Mouse (Mus musculus): ENCODE results near the gene Upf3a.
"Not testable (repeated sequence)": the region's sequence is repeated elsewhere in the genome, so short reads cannot be mapped to it uniquely, and the experiment has no call there.

Gene Upf3a

DNA sequence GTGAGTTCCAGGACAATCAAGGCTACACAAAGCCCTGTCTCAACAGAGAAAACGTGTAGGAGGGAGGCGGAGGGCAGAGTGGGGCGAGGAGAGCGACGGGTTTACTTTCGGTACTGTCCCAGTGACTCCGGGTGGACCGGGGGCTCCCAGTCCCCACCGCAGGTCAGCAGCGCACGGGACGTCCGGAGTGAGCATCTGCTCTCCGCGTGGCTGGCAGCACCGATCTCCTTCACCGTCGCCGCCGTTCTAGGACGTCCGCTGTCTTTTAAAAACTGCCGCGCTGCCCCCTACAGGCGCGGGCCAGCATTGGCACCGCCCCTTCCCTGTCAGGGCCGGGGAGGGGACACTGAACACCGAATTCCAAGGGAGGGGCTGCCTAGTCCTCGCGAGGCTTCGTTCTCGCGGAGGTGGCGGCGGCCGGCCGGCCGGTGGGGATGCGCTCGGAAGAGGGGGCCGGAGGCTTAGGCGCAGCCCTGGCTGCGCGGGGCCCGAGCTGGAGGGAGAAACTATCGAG, at the start of gene Upf3a:
Gene Upf3a, plus strand, starts transcription at position 366 of the 514 bp plus-strand sequence.
- peak; percentile 92 for DNase-seq (ENCODE audit: low spot score)

DNA sequence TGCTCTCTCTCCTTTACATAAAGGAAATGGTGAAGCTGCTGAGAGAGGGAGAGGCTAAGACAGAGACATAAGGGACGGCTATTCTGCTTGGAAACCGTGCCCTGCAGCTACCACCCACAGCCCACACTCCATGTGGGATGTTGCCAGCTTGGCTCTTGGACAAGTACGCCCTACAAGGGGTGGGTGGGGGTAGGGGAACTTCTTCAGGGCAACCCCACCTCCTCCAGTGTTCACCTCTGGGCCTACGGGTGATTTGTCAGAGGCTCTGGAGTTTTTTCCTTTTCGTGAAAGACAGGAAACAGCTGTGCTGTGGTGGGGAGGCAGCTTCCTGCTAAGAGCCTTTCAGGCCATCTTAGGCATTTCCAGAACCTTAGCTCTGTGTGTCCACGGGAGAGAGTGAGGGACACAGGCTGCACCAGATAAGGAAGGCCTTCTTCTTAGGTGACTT, 45.1 kb upstream of the Upf3a start:
- DNase-seq (ENCODE audit: low spot score) = no peak

DNA sequence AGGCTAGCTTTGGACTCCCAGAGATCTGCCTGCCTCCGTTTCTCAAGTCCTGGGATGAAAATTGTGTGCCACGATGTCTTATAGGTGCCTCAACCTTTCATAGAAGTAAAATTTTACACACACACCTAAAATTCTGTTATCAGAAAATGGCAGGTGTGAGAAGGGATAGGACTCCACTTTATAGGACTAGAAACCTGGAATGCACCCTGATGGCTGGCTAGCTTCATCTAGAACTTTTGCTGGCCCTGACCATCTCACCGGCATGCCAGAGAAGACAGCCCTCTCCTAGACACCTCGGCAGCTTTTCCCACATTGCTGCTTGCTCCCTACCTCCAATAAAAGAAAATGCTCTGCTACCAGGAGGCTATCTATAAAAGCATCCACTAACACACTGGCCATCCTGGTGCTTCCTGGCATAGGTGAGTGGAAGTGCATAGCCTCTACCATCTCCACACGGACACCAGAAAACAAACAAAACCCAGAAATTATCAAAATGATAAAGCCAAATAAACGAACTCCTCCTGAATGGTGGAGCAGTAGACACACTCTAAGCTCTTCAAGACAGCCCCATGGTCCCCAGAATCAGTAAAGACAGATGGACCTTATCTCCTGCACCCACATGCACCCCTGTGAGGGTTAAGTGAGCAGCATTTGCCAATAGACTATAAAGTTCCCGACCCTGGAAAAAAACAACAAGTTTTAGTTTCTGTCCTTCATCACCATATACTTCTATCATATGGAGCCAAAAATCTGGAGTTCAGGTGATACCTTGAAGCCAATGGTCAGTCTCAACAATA, 44.4 kb upstream of the Upf3a start:
- no peak for DNase-seq (ENCODE audit: low spot score)

DNA sequence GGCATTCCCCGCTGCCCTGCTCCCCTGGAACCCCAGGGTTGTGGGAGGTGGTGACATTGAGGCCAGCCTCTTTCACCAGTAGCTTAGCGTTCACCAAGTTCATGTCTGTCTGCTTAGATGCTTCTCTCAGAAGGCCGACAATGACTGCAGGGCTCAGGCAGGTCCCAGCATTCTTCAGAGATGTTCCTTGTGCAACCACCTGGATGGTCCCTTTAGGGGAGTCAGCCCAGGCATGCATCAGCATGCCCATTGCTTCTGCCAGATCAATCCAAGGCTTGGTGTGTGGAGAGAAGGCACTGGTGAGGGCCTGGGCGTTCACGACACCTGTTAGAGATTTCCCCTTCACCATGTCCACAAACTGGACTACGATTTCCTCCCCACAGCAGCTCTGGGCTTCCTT, 39.2 kb upstream of the Upf3a start:
- not testable (repeated sequence) for DNase-seq (ENCODE audit: low spot score)

DNA sequence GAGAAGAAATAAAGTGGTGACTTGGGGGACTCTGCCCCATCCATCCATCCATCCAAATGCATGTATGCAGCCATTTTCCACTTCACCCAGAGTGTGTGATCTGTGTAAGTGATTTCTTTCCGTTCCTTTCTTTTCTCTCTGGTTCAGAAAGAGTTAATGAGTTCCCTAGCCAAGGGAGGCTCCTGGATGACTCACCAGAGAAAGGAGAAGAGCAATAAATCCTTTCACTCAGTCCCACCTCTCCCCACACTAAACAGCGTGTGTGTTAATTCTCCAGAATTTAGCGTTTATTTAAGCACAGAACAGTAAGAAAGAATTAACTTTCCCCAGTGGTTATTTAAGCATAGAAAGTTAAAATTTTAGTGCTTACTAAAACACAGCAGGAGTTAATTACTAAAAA, 37.8 kb upstream of the Upf3a start:
- DNase-seq (ENCODE audit: low spot score) = no peak

DNA sequence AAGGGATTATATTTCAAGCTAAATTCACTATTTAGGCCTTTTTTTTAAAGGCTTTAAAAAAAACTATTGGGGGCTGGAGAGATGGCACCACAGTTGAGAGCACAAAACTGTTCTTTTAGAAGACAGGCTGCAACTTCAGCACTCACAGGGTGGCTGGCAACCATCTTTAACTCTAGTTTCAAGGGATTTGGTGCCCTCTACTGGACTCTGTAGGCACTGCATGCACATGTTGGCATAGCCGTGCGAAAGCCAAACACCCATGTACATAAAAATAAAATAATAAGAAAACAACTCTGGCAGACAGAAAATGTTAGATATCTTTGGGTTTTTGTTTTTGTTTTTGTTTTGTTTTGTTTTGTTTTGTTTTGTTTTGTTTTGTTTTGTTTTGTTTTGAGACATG, 31.7 kb upstream of the Upf3a start:
- peak; percentile 70 for DNase-seq (ENCODE audit: low spot score)

DNA sequence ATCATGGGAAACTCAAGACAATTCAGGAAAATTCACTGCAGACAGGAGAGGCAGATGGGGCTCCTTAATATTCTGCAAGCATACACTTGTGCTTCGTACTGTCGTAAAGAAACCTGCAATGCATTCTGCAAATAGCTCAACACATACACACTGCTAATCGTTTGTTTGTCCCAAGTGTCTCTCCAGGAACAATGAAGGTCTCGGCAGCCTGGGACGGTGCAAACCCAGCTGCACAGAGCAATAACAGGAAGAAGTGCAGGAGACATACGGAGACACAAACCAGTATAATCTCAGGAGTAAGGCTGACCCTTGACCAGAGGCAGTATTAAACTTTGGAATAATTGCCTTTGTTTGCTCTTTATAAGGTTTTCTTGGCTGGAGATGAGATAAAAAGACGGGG, 28.9 kb upstream of the Upf3a start:
- no peak for DNase-seq (ENCODE audit: low spot score)

DNA sequence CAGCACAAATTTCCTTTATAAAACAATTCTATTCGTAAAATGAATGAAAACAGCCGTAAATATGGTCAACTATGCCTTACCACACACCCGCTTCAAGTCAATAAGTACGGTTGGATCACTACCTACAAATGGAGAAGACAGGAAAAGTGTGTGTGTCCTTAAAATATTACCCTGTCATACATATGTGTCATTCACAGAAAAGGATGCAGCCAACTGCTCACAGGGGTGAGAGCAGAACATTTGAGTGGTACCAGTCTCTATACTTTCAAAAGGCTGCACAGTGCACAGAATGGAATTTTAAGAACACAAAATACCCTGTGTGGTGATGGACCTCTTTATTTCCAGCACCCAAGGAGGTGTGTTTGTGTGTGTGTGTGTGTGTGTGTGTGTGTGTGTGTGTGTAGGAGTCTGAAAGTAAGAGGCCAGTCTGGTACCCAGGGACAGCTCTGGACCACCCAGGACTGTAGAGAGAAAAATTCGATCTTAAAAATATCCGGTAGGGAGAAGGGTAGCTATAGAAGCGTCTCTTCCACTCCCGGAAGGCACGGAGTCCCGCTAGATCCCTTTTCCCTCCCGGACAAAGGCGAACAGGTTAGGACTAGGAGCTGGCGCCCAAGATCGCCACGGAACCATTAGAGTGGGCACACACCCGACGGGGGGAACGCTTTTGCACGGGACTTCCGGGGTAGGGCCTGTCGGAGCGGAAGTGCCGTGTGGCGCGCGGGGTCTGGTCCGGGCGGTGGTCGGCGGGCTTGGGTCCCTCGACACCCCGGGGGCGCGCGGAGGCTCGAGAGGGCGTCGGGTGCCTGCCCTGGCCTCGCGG, 28.2 kb upstream of the Upf3a start, which contains the start of gene Cdc16:
Gene Cdc16, plus strand, starts transcription at position 695 of the 823 bp plus-strand sequence.
- DNase-seq (ENCODE audit: low spot score) = peak; percentile 93

DNA sequence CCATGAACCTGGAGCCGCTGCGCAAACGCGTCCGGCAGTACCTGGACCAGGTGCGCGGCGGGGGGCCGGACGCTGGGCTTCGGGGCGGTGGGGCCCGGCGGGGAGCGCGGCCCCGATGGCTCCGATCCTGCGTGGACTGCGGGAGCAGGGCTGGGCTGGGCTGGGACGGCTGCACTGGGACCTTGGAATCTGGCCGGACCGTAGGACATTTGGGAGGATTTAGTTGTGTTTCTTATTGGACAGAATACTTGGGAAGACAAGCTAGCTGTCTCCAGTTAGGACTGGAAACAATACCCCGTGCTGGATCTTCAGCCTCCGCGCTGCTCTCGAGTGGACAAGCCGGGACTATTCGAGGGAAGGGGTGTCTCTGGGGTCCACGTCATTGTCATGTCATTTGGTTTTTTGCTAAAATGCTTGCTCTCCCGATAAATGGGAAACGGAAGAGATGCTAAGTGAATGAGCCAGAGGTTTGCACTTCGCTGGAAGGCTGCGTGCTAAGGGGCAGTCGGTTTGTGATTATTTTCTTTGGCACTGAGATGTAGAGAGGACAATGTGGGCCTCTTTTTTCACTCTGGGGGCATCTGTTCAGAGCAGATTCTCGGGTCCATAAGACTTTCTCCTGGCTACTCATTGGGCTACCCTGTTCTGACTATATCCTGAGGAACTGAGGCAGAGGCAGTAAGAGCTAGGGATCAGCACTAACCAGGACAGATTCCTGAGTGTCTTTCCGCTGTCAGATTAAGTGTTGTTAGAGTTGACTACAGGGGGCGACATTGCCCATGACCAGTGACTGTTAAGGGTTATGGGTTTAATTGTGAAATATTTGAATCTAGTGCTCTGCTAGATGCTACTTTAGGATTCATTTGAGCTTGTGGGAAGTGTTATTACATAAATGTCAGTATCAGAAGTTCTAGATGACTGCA, 27.3 kb upstream of the Upf3a start:
- peak; percentile 32 for DNase-seq (ENCODE audit: low spot score)

DNA sequence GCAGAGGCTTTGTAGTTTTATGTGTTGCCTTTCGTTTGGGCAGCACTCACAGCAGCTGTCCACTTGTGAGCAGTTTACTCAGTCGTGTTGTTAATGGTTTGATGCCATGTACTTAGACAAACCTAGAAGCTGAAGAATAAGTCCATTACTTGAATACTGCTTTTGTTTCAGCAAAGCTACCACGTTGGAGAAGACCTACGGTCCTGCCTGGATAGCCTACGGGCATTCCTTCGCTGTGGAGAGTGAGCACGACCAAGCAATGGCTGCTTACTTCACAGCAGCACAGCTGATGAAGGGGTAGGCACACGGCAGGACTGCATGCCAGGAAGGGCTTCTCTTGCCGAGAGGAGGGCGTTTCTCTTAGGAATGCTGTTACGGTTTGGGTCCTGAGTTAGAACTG, 16.2 kb upstream of the Upf3a start:
- DNase-seq (ENCODE audit: low spot score) = no peak

DNA sequence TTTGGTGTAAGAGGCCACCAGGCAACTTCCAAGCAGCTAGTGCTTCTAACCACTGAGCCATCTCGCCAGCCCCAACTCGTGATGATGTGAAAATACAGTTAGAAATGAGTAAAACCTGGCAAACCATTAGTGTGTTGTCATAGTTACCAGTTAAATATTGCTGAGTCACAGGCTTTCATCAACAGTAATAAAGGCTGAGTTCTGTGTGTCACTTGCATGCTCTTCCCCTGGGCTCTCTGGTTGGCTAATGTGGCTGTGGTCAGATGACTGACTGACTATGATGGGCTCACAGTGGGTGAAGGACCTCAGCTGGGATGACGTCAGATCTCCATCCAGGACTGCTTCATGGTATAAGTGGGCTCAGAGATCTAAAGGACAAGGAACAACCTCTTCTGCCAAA, 4.9 kb upstream of the Upf3a start:
- DNase-seq (ENCODE audit: low spot score) = no peak

DNA sequence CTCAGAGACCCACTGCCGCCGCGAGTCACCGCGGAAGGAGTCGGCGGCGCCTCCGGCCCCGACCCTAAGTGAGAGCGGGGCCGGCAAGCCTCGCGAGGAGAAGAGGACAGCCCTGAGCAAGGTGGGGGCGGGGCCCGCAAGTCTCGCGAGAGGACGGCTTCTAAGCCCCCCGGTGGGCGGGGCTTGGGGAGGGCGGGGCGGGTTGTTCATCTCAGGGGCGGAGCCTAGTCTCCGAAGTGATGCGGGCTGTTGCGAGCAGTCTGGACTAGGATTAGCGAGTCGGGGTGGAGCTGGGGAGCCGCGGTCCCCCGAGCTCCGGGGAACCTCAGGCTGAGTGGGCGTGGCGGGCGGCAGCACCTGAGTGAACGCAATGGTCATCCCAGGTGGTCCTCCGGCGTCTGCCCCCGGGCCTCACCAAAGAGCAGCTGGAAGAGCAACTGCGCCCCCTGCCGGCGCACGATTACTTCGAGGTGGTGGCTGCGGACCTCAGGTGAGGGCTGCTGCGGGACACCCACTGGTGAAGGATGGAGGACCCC, 417 bp downstream of the Upf3a start:
- peak; percentile 97 for DNase-seq (ENCODE audit: low spot score)

DNA sequence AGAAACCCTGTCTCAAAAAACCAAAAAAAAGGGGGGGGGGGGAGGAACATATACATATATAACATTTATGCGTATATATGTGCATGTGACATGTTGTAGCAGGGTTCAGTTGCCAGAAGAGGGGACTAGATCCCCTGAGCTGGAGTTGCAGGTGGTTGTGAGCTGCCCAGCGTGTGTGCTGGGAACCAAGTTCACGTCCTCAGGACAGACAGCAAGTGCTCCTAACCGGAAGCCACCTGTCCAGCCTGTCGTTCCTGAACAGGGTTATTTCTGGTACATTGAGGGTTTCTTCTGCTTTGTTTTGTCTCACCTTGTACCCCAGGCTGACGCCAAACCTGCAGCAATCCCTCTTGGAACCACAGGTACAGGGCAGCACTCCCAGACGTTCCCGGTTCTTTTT, 4.2 kb downstream of the Upf3a start:
- DNase-seq (ENCODE audit: low spot score) = no peak

DNA sequence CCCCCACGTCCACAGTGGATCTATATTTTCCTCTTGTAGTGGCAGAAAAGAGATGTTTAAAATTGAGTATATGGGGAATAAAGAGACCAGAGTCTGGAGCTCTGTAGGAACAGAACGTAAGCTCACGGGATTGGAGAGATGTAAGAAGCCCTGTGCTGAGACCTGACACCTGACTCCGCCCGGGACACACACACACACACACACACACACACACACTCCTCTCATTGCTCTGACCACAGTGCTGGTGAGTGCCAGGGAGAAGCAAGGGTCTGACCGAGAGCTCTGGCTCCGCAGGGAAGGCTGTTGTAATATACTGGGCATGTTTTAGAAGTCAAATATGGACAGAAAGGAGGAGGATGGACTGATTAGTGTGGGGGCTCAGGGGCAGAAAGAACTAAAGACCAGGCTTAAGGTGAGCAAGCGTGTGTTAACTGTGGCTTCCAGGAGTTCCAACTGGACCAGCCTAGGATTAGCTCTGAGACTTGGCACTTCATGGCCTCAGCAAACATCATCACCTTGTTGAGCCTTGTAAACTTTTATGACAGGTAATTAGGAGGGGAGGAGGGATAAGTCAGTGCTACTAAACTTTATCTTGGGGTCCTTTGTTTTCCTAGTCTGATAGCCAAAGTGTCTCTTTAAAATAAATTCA, 7.8 kb downstream of the Upf3a start:
- no peak for DNase-seq (ENCODE audit: low spot score)

DNA sequence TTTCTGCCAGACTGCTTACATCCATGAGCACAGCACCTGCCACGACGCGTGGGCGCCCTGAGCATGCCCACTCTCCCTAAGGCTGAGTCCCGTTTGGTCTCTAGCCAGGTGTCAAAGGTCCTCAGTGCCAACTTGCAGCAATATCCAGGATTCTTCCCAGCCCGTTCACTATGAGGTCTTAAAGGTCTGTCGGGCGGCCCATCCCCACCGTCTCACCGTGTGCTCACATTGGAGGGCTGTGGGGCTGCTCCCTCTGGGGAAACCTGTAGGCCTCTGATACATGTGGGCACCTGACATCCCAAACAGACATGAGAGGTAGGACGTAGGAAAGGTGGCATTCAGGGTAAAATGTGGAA, 8.3 kb downstream of the Upf3a start:
- DNase-seq (ENCODE audit: low spot score) = no peak

DNA sequence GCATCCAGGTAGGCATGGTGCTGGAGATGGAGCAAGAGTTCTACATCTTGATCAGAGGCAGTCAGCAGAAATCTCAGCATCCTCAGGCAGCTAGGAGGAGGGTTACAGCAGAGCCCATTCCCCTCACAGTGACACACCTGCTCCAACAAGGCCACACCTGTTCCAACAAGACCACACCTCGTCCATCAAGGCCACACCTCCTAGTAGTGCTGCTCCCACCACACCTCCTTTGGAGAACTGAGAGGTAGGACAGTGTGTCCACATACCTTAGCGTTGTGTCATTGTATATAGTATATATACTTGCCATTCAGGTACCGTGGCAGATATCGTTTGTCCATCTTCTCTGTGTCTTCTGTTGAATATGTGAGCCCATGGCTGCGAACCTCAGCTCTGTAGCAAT, 12.3 kb downstream of the Upf3a start:
- DNase-seq (ENCODE audit: low spot score) = no peak

DNA sequence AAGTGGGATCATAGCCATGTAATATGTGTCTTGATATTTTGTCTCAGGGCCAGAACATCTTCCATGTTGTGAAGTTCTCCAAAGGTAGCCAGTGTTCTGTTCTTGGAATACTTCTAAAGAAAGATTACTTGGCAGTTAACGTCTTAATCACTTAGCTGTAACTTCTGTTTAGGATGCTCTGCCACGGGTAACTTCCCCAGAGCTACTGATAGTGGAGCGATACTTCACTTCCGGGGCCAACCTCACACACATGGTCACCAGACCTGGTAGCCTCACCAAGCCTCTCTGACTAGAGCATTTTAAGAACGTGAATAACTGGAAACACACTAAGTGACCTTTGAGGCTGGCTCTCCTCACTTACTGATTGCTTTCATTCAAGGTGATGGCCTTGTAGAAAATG, 14.2 kb downstream of the Upf3a start:
- no peak for DNase-seq (ENCODE audit: low spot score)

DNA sequence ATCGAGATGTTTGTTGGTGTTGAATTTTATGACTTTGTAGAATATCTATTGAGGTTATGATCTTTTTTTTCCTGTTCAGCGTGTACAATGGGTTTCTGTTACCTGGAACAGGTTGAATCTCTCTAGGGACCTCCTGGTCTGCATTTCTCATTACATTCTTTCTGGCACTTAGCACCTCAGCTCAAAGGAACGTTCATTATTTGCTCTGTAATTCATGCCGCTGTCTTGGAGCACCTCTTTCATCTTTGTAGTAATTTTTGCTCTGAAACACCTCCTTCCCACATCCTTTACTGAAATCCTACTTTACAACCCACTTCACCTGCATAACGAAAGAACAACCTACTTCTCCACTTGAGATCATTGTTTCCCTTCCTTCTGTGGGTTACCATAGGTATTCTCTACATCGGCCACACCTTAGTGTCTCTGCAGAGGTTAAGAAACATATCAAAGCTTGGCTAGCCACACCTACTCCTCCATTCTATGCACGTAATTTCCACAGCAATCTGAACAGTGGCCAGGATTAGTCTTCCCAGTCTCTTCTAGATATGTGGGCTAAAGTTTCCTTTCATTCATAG, 43.3 kb downstream of the Upf3a start:
- DNase-seq (ENCODE audit: low spot score) = no peak

DNA sequence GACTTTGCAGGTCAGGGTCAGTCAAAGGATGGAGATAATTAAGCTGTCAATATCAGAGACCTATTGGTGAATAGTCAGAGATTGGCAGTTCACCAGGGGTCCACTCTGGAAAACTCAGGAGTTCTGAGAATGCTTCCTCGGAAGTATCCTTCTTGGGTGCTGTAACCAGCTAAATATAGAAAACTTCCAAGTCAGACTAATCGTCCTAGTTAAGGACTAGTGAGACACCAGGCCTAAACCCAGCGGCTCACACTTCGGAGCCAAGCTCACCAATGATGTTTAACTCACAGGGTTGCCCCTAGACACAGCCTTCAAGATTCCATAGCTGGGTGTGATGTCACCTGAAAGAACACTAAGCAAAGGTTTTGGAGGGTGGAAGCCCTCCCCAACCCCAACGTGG, 52.9 kb downstream of the Upf3a start, which contains the start of gene AF366264:
Gene AF366264, minus strand, starts transcription at position 101 of the 400 bp plus-strand sequence.
- DNase-seq (ENCODE audit: low spot score) = not testable (repeated sequence)

DNA sequence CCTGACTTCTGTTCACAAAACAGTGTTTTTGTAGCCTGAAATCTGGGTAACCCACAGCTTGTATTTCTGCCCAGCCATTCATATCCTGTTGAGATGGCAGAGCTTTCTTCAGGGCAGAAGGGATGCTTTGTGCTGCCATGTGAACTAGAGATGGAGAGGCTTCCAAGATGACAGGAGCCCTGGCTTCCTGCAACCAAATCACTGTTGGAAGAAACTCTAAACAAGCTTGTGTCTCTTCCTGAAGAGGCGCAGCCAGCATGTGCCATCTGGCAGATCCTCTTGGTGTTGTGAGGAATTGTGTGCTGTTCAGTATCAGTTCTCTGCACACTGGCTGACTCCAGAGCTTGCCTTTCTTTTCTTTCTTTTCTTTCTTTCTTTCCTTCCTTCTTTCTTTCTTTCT, 57.9 kb downstream of the Upf3a start:
- not testable (repeated sequence) for DNase-seq (ENCODE audit: low spot score)

Data from testis, postnatal 14 days (tissue).